Mouse (Mus musculus) megakaryocyte, embryonic 14.5 days (primary cell): ENCODE results near the gene Ccpg1. TPM values are rescaled to one million over a fixed set of nuclear protein-coding genes. Genes with fewer than 3 reads are reported as not detected.

Source experiments
- H3K27me3 ChIP-seq: replicated peaks from 2 replicates; pipeline ENCODE3; 2012; ENCODE audit warnings: inconsistent platforms
- H3K36me3 ChIP-seq: replicated peaks from 2 replicates; pipeline ENCODE3; 2012; ENCODE audit warnings: low read length, inconsistent platforms, mixed read lengths
- H3K4me1 ChIP-seq: 2 replicates; pipeline ENCODE4 v1.6.1; 2012; ENCODE audit warnings: inconsistent platforms
- H3K4me3 ChIP-seq: replicated peaks from 2 replicates; pipeline ENCODE3; 2012; ENCODE audit warnings: moderate library complexity, mild to moderate bottlenecking, inconsistent platforms
- H3K9me3 ChIP-seq: 2 replicates; pipeline ENCODE4 v1.6.1; 2012; ENCODE audit warnings: inconsistent platforms
- FLI1 ChIP-seq: IDR thresholded peaks from 2 replicates; pipeline ENCODE4 v1.6.1; 2012; ENCODE audit warnings: low read length, inconsistent platforms, mixed read lengths
- GATA1 ChIP-seq: IDR thresholded peaks from 3 replicates; pipeline ENCODE4 v1.6.1; 2012; ENCODE audit warnings: mixed read lengths, low read length, inconsistent platforms, borderline replicate concordance
- polyA plus RNA-seq: library from polyadenylated mRNA; stranded (reverse); fragments of >175 nt; gene quantifications from 2 replicates; pipeline ENCODE4 v1.2.3, GENCODE M21; 2012; ENCODE audit warnings: low replicate concordance; ENCODE audit not compliant: insufficient read depth

Gene Ccpg1
- polyA plus RNA-seq, 1 experiment: 3.9 TPM

DNA sequence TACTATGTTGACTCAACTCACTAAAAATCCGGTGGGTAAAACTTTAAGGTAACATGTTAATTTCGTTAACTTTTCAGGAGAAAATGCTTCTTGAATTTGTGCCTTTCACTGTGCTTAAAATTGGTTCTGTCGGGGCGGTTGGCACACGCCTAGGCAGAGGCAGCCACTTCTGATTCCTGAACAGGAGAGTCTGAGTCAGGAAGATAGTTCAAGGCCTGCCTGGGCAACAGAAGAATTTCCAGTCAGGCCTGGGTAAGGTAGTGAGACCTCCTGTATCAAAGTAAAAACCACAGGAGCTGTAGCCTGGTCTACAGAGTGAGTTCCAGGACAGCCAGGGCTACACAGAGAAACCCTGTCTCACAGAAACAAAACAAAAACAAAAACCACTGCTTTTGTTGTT is 7.3 kb downstream of the Ccpg1 start:
- no peak overlapping the region for H3K4me3 ChIP-seq
- H3K27me3 ChIP-seq: no peaks in the 10 kb centered on the region
- peaks cover 11% of the 10 kb centered on the region for H3K36me3 ChIP-seq
- peaks cover 42% of the 10 kb centered on the region for H3K4me1 ChIP-seq
- TF ChIP-seq FLI1 (no peak), GATA1 (no peak)
- no peaks in the 10 kb centered on the region for H3K9me3 ChIP-seq

DNA sequence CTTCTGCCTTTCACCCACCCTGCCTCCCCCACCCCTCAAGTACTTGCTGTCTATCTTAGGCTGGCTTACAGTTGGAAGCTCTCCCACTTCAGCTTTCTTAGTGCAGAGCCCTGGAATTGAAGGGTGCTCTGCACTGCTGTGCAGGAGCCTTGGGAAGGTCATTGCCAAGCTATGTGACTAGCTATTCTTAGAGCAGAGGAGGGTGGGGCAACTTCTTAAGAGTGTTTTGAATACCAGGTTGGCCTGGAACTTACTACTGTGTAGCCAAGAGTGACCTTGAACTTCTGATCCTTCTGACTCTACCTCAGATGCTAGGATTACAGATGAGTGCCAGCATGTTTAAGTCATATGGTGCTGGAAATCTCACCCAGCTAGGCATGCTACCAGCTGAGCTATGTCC is 10.9 kb downstream of the Ccpg1 start:
- no peaks in the 10 kb centered on the region for H3K27me3 ChIP-seq
- peaks cover 31% of the 10 kb centered on the region for H3K36me3 ChIP-seq
- H3K9me3 ChIP-seq: no peaks in the 10 kb centered on the region
- no peak for TF ChIP-seq GATA1
- no peak for TF ChIP-seq FLI1
- H3K4me1 ChIP-seq: peaks cover 26% of the 10 kb centered on the region
- no peak overlapping the region for H3K4me3 ChIP-seq

DNA sequence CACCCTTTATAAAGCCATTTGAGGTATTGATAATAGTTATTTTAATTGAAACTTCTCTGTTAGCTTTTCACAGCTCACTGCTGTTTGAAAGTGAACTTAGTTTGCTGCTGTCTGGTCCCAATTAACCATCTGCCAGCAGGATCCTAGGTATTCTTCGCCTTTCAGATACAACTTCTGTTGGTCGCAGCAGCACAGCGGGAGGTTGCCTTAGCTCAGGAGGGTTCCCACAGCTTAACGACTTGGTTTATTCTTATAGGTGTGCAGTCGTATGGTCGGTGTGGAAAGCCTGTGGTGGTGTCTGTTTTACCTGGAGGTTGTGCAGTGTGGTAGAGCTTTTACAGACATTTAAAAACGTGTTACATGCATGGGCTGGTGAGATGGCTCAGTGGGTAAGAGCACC is 11.6 kb downstream of the Ccpg1 start:
- no peak overlapping the region for H3K4me3 ChIP-seq
- H3K36me3 ChIP-seq: peaks cover 37% of the 10 kb centered on the region
- peaks cover 23% of the 10 kb centered on the region for H3K4me1 ChIP-seq
- no peak for TF ChIP-seq FLI1
- no peak for TF ChIP-seq GATA1
- H3K27me3 ChIP-seq: no peaks in the 10 kb centered on the region
- no peaks in the 10 kb centered on the region for H3K9me3 ChIP-seq

DNA sequence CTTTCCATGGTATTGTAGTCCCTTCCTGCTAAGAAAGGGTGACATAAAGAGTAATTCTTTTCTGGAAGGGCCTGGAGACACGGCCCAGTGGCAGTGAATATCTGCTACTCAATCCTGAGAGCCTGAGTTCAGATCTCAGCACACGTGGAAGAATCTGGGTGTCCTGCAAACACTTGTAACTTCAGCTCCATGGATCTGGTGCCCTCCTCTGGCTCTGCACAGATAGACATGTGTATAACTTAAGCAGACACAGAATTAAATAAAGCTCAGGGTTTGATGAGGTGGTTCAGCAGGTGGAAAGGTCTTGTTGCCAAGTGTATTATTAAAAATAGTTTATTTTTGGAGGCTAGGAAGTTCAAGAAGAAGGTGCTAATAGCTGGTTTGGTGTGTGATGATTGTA is 15.3 kb downstream of the Ccpg1 start:
- Histone ChIP-seq H3K27me3 (no peaks in the 10 kb centered on the region), H3K9me3 (no peaks in the 10 kb centered on the region), H3K4me3 (no peak overlapping the region), H3K4me1 (peaks cover 11% of the 10 kb centered on the region), H3K36me3 (peaks cover 69% of the 10 kb centered on the region)
- no peak for TF ChIP-seq GATA1
- no peak for TF ChIP-seq FLI1

DNA sequence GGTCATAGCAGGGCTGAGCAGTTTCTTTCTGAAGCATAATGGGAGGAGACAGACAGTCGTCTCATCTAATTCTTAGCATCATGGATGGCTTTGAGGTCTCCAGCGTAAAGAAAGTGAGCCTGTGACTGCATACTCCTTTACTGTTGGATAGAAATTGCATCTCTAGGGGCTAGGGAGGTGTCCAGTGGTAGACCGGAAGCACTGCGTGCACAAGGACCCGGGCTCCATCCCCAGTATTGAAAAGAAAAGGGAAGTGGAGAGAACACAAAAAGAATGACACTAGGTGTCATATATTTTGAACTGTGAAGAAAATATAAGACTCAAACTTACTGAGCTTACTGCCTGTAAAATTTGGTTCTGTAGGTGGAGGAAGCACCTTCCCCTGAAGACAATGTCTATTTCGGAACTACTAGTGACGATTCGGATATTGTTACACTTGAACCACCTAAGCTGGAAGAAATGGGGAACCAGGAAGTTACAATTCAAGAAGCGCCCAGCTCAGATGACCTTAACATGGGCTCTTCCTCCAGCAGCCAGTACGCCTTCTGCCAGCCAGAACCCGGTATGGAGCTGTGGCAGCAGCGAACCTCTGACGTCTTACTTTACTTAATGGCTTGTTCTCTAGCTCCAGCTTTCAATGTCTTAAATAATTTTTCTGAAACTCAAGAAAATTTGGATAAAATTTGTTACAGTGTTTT is 16.2 kb downstream of the Ccpg1 start:
- Histone ChIP-seq H3K4me1 (peaks cover 15% of the 10 kb centered on the region), H3K9me3 (no peaks in the 10 kb centered on the region), H3K27me3 (no peaks in the 10 kb centered on the region), H3K36me3 (peaks cover 76% of the 10 kb centered on the region), H3K4me3 (no peak overlapping the region)
- no peak for TF ChIP-seq GATA1
- no peak for TF ChIP-seq FLI1

DNA sequence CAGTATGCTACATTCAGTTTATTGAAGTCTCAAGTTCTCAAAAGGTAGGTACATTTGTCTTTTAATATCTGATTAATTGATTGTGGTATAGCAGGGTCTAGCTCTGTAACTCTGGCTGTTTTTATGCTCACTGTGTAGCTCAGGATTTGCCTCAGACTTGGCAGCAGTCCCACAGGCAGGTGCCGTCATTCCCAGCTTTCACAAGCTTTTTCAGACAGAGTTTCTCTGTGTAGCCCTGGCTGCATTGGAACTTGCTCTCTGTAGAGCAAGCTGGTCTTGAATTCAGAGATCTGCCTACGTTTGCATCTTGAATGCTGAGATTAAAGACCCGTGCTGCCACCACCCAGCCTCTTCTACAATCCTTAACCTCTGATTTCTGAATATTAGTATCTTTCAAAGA is 16.9 kb downstream of the Ccpg1 start:
- no peak overlapping the region for H3K4me3 ChIP-seq
- H3K9me3 ChIP-seq: no peaks in the 10 kb centered on the region
- H3K4me1 ChIP-seq: peaks cover 21% of the 10 kb centered on the region
- H3K36me3 ChIP-seq: peaks cover 79% of the 10 kb centered on the region
- TF ChIP-seq GATA1 (no peak), FLI1 (no peak)
- H3K27me3 ChIP-seq: no peaks in the 10 kb centered on the region

DNA sequence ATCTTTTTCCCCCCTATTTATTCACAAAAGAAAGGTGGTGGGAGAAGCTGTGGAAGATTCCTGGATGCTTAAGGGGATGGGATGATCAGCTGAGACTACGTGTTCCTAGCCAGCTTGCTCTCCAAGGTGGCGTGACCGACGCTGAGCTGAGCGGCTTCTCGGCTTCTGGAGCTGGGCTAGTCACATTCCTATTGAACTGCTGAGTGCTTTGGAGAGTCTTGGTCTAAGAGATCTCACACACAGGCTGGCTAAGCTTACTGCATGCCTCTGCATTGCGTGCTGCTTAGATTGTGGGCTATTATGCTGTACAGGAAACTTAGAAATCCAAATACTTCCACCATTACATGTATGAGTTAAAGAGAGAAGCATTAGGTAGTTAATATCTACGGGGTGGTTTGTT is 18.8 kb downstream of the Ccpg1 start:
- peaks cover 78% of the 10 kb centered on the region for H3K36me3 ChIP-seq
- no peaks in the 10 kb centered on the region for H3K9me3 ChIP-seq

DNA sequence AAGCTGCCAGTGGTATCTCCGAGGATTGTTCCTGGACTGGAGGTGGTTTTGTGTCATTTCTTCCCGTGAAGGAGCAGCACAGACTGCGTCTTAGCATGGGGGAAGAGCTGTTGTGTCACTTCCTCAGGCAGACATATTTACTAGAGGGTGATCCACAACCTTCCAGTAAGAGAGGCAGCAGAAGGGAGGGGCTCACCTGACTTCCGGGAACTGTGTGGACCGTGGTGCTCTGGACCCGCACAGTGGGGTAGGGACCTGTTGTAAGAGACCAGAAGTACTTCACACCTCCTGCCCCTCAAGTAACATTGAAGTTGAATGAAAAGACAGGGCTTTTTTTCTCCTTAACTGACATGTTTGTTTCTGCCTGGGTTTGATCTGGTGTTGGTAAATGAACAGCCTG is 19.9 kb downstream of the Ccpg1 start:
- no peak for TF ChIP-seq FLI1
- no peak for TF ChIP-seq GATA1
- Histone ChIP-seq H3K9me3 (no peaks in the 10 kb centered on the region), H3K36me3 (peaks cover 86% of the 10 kb centered on the region), H3K27me3 (no peaks in the 10 kb centered on the region), H3K4me1 (peaks cover 34% of the 10 kb centered on the region), H3K4me3 (no peak overlapping the region)

More for the DNA sequence above, 18.8 kb downstream of the Ccpg1 start:
- Histone ChIP-seq H3K4me3 (no peak overlapping the region), H3K27me3 (no peaks in the 10 kb centered on the region), H3K4me1 (peaks cover 32% of the 10 kb centered on the region)
- TF ChIP-seq GATA1: no peak
- TF ChIP-seq FLI1: no peak

DNA sequence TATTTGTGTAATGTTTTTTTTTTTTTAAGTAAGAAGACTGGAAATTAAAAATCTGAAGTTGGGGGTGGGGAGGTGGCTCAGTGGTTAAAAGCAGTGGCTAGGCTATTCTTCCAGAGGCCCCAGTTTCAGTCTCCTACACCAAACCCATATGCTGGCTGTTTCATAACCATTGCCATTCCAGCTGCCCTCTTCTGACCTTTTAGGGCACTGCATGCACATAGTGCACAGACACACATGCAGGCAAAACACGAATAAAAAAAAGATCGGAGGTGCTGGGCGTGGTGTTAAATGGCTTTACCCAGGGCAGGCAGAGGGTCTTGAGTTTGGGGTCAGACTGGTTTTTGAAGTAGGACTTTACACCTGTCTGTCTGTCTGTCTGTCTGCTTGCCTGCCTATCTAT is 20.9 kb downstream of the Ccpg1 start:
- no peaks in the 10 kb centered on the region for H3K27me3 ChIP-seq
- TF ChIP-seq GATA1: no peak
- TF ChIP-seq FLI1: no peak
- H3K36me3 ChIP-seq: peaks cover 87% of the 10 kb centered on the region
- no peak overlapping the region for H3K4me3 ChIP-seq
- no peaks in the 10 kb centered on the region for H3K9me3 ChIP-seq
- peaks cover 34% of the 10 kb centered on the region for H3K4me1 ChIP-seq

DNA sequence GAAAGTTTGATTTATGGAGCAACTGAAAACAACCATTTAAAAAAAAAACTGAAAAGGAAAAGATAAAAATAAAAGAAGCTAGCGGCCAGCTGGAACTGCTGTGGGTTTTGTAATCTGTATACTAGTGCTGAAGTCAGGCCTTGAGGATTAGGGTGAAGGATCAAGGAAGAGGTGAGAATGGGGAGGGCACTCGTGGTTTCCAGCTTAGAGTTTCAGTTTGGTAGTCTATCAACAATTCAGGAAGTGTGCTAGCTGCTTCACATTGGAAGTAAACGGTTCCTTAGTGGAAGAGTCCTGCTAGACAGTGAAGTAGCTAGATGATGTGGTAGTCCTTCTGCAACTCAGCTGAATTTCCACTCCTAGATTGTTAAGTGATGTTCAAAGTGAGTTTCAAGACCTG is 23.2 kb downstream of the Ccpg1 start:
- TF ChIP-seq GATA1 (no peak), FLI1 (no peak)
- Histone ChIP-seq H3K9me3 (no peaks in the 10 kb centered on the region), H3K36me3 (peaks cover 85% of the 10 kb centered on the region), H3K27me3 (no peaks in the 10 kb centered on the region), H3K4me3 (no peak overlapping the region), H3K4me1 (peaks cover 37% of the 10 kb centered on the region)

DNA sequence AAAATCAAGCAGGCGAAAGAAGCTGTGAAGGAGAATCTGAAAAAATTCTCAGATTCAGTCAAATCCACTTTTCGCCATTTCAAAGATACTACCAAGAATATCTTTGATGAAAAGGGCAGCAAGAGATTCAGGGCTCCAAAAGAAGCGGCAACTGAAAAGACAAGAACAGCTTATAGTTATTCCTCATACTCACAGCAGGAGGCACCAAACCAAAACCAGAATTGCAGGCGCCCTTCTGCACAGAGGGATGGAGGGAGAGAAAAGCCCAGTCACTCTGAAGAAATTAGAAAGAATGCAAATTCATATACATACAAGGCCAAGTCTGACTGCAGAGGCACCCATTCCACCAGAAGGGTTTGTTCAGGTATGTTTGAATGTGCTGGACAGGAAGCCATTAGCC is 27.4 kb downstream of the Ccpg1 start:
- Histone ChIP-seq H3K4me1 (peaks cover 20% of the 10 kb centered on the region), H3K9me3 (no peaks in the 10 kb centered on the region), H3K36me3 (peaks cover 91% of the 10 kb centered on the region), H3K4me3 (no peak overlapping the region), H3K27me3 (no peaks in the 10 kb centered on the region)
- TF ChIP-seq GATA1 (no peak), FLI1 (no peak)

DNA sequence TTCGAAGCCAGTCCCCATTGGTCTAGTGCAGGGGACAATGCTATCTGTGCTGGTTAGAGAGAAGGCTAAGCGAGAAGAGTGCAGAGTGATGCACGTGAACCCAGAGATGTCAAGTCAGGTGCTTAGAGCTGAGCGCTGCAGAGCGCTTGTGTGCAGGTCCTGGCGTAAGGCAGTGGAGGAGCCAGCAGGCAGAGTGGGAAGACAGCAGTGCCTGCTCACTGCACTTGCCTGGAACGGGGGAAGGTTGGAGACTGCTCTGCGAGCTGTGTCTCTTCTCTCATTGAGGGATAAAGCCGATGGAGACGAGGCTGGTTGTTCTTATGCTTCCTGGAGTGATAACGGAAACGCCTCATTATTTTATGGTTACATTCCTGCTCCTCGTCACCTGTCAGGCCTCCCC is 29.5 kb downstream of the Ccpg1 start:
- H3K9me3 ChIP-seq: no peaks in the 10 kb centered on the region
- peaks cover 11% of the 10 kb centered on the region; the same call in 1 of the 2 replicates for H3K4me1 ChIP-seq
- TF ChIP-seq FLI1 (no peak), GATA1 (no peak)
- H3K4me3 ChIP-seq: no peak overlapping the region
- H3K27me3 ChIP-seq: no peaks in the 10 kb centered on the region
- peaks cover 99% of the 10 kb centered on the region for H3K36me3 ChIP-seq
